Mouse (Mus musculus) cerebellum, adult 8-10 months (tissue): ENCODE data around the gene Bcl2l1.

Source experiments
- DNase-seq: peaks from one replicate; pipeline ENCODE4 v3.0.0; 2022

Bcl2l1 gene

DNA sequence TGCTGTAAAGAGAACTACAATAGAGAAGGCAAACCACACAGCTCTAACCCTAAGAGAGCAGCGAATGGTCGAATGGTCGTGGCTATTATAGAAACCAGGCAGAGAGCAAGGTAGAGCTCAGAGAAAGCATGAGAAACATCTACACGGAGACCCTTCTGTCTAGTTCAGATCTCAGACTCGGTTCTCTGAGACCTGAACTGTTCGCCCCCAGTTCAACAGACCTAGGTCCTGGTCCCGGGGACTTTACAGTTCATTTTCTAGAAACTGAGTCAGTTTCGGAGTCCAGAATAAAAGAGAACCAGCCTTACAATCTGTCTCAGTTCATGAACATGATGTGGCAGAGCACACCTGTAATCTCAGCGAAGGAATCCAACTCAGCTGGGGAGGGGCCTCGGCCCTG lies 97.0 kb downstream of the Bcl2l1 start:
- DNase-seq, result no peak

DNA sequence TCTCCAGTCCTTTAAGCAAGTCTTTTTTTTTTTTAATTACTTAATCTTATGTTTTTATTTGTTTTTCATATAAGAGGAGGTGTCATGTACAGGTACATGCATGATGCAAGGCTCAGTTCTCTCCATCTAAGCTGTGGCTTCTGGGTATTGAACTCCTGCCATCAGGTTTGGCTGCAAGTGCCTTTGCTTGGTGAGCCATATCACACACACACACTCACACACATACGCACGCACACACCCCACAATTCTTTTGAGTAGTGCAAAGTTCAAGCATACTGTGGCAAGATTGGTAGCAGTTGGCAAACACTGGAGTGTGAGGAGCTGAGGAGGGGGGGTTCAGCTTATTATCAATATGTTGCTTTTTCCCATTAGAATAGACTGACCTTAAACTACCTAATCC lies 98.3 kb downstream of the Bcl2l1 start:
- DNase-seq, result no peak
